Mouse (Mus musculus): ENCODE data around the gene Olfr789. TPM values are rescaled to one million over a fixed set of nuclear protein-coding genes. Genes with fewer than 3 reads are reported as not detected.

Gene Olfr789
- not detected in 2 replicates for polyA plus RNA-seq (2012; rRNA removed)

GRCm38 (mm10) chr10:129484452-129484851 is at the start of gene Olfr789:
Gene Olfr789 (plus strand): TSS chr10:129484752.
- DNase-seq (ENCODE audit: low read depth), result no peak

GRCm38 (mm10) chr10:129461562-129461961 is 23.0 kb upstream of the Olfr789 start, which contains the start of gene Olfr787:
Gene Olfr787 (plus strand): TSS chr10:129461862.
- no peak for DNase-seq (ENCODE audit: low read depth)

GRCm38 (mm10) chr10:129470698-129471097 is 13.9 kb upstream of the Olfr789 start, which contains the start of gene Olfr788:
Gene Olfr788 (plus strand): TSS chr10:129470998.
- no peak for DNase-seq (ENCODE audit: low read depth)

GRCm38 (mm10) chr10:129473256-129473655 is 11.3 kb upstream of the Olfr789 start:
- no peak for DNase-seq (ENCODE audit: low read depth)

GRCm38 (mm10) chr10:129473723-129474122 is 10.8 kb upstream of the Olfr789 start:
- DNase-seq (ENCODE audit: low read depth), result no peak

GRCm38 (mm10) chr10:129490101-129490500 is 5.5 kb downstream of the Olfr789 start:
- no peak for DNase-seq (ENCODE audit: low read depth)

- DNase-seq (ENCODE audit: low read depth), result no peak
Observed at GRCm38 (mm10) chr10:129498192-129498591, 13.6 kb downstream of the Olfr789 start, which contains the start of gene Olfr790. Gene Olfr790 (plus strand): TSS chr10:129498492.

GRCm38 (mm10) chr10:129521492-129521891 is 36.9 kb downstream of the Olfr789 start, which contains the start of gene Olfr791:
Gene Olfr791 (plus strand): TSS chr10:129521792.
- no peak for DNase-seq (ENCODE audit: low read depth)

- no peak for DNase-seq (ENCODE audit: low read depth)
Observed at GRCm38 (mm10) chr10:129538862-129539261, 54.3 kb downstream of the Olfr789 start, which contains the start of gene Olfr792. Gene Olfr792 (plus strand): TSS chr10:129539162.

Other genes starting within 250 kb of the Olfr789 start
- not detected in 2 replicates for gene Olfr774, start 248.5 kb upstream of the Olfr789 start, polyA plus RNA-seq (2012; rRNA removed)
- not detected in 2 replicates for gene Olfr775, start 236.3 kb upstream of the Olfr789 start, polyA plus RNA-seq (2012; rRNA removed)
- not detected in 2 replicates for gene Olfr776, start 225.6 kb upstream of the Olfr789 start, polyA plus RNA-seq (2012; rRNA removed)
- not detected in 2 replicates for gene Olfr777, start 213.3 kb upstream of the Olfr789 start, polyA plus RNA-seq (2012; rRNA removed)
- not detected in 2 replicates for gene Olfr780, start 166.6 kb upstream of the Olfr789 start, polyA plus RNA-seq (2012; rRNA removed)
- not detected in 2 replicates for gene Olfr781, start 155.9 kb upstream of the Olfr789 start, polyA plus RNA-seq (2012; rRNA removed)
- gene Olfr782, start 135.9 kb upstream of the Olfr789 start, polyA plus RNA-seq (2012; rRNA removed), result not detected in 2 replicates
- gene Olfr784, start 100.7 kb upstream of the Olfr789 start, polyA plus RNA-seq (2012; rRNA removed), result 0.03 and 0.05 TPM in 2 replicates
- not detected in 2 replicates for gene Olfr785, start 79.3 kb upstream of the Olfr789 start, polyA plus RNA-seq (2012; rRNA removed)
- gene Olfr786, start 57.4 kb upstream of the Olfr789 start, polyA plus RNA-seq (2012; rRNA removed), result not detected in 2 replicates
- gene Olfr787, start 22.9 kb upstream of the Olfr789 start, polyA plus RNA-seq (2012; rRNA removed), result not detected in 2 replicates
- not detected in 2 replicates for gene Olfr788, start 13.8 kb upstream of the Olfr789 start, polyA plus RNA-seq (2012; rRNA removed)
- not detected in 2 replicates for gene Olfr790, start 13.7 kb downstream of the Olfr789 start, polyA plus RNA-seq (2012; rRNA removed)
- gene Olfr791, start 37.0 kb downstream of the Olfr789 start, polyA plus RNA-seq (2012; rRNA removed), result not detected in 2 replicates
- not detected in 2 replicates for gene Olfr792, start 54.4 kb downstream of the Olfr789 start, polyA plus RNA-seq (2012; rRNA removed)
- gene Olfr794, start 82.9 kb downstream of the Olfr789 start, polyA plus RNA-seq (2012; rRNA removed), result not detected in 2 replicates
- not detected in 2 replicates for gene Olfr796, start 127.8 kb downstream of the Olfr789 start, polyA plus RNA-seq (2012; rRNA removed)
- gene Olfr798, start 143.2 kb downstream of the Olfr789 start, polyA plus RNA-seq (2012; rRNA removed), result not detected in 2 replicates
- not detected in 2 replicates for gene Olfr799, start 152.7 kb downstream of the Olfr789 start, polyA plus RNA-seq (2012; rRNA removed)
- not detected in 2 replicates for gene Olfr800, start 172.9 kb downstream of the Olfr789 start, polyA plus RNA-seq (2012; rRNA removed)
- not detected in 2 replicates for gene Olfr801, start 189.1 kb downstream of the Olfr789 start, polyA plus RNA-seq (2012; rRNA removed)
- gene Olfr802, start 203.4 kb downstream of the Olfr789 start, polyA plus RNA-seq (2012; rRNA removed), result not detected in 2 replicates
- gene Olfr803, start 209.5 kb downstream of the Olfr789 start, polyA plus RNA-seq (2012; rRNA removed), result not detected in 2 replicates
- not detected in 2 replicates for gene Olfr804, start 218.5 kb downstream of the Olfr789 start, polyA plus RNA-seq (2012; rRNA removed)
- gene Olfr805, start 244.6 kb downstream of the Olfr789 start, polyA plus RNA-seq (2012; rRNA removed), result not detected in 2 replicates

All from gonadal fat pad, adult 2 months (tissue).